Comparison of ENCODE assay signal across 8 mouse cellular contexts in the genomic region with DNA sequence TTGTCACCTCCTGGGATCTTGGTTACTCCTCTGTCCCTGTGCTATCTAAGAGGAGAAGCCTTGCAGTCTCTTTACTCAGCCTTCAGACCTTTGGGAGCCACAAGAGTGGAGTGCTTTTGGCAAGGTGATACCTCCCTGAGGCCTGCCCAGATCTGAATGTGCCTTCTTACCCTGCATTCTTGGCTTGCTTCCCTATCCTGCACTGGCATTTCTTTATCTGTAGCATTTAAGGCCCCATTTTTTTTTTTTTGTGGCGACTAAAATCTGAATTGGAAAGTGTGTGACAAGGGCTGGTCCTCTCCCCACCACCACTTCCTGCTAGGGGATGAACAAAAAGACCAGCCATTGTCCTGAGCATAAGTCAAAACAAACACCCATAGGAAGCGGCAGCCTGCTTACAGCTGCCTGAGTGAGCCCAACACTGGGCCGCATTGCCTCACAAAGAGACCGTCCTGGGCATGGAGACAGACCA.
DNase-seq lines count a peak whose midpoint lies in the region; ATAC-seq lines count a peak whose summit lies in the region.

No protein-coding gene starts in this region.

- DNase-seq in kidney, adult 18-20 months, result peak; percentile 46
- no peak for DNase-seq in kidney, postnatal 10 days
- peak; percentile 30 for DNase-seq in hindbrain, embryonic 10.5 days (ENCODE audit: low spot score)
- DNase-seq in liver, embryonic 11.5 days (ENCODE audit: low spot score), result no peak
- DNase-seq in urinary bladder, postnatal 14 days (ENCODE audit: low spot score), result no peak
- DNase-seq in gastrocnemius, postnatal 25 days, result no peak

- no peaks in the 10 kb centered on the region for H3K36me3 ChIP-seq in embryonic facial prominence, embryonic 13.5 days
- peaks cover 13% of the 10 kb centered on the region; the same call in 1 of the 2 replicates for H3K36me3 ChIP-seq in hindbrain, embryonic 10.5 days
- H3K36me3 ChIP-seq in liver, embryonic 11.5 days (ENCODE audit: control insufficient read depth, insufficient read depth, low read length), result no peaks in the 10 kb centered on the region
- peaks cover 3% of the 10 kb centered on the region; the same call in 1 of the 2 replicates for H3K36me3 ChIP-seq in neural tube, embryonic 13.5 days

- H3K27ac ChIP-seq in embryonic facial prominence, embryonic 13.5 days, result peak overlapping the region; percentile 81
- H3K27ac ChIP-seq in hindbrain, embryonic 10.5 days, result peak overlapping the region; percentile 89
- peak overlapping the region; percentile 79 for H3K27ac ChIP-seq in liver, embryonic 11.5 days (ENCODE audit: low read depth, low read length)
- peak overlapping the region; percentile 90 for H3K27ac ChIP-seq in neural tube, embryonic 13.5 days (replicated peaks)

- H3K4me3 ChIP-seq in embryonic facial prominence, embryonic 13.5 days, result no peak overlapping the region
- peak overlapping the region; percentile 28; the same call in 1 of the 2 replicates for H3K4me3 ChIP-seq in hindbrain, embryonic 10.5 days
- H3K4me3 ChIP-seq in liver, embryonic 11.5 days (ENCODE audit: low read depth, low read length), result no peak overlapping the region
- no peak overlapping the region for H3K4me3 ChIP-seq in neural tube, embryonic 13.5 days

- no peaks in the 10 kb centered on the region for H3K9me3 ChIP-seq in embryonic facial prominence, embryonic 13.5 days
- no peaks in the 10 kb centered on the region for H3K9me3 ChIP-seq in hindbrain, embryonic 10.5 days
- no peaks in the 10 kb centered on the region for H3K9me3 ChIP-seq in liver, embryonic 11.5 days (ENCODE audit: control insufficient read depth, low read length)
- H3K9me3 ChIP-seq in neural tube, embryonic 13.5 days, result no peaks in the 10 kb centered on the region

- peak overlapping the region; percentile 54 for H3K4me2 ChIP-seq in embryonic facial prominence, embryonic 13.5 days
- H3K4me2 ChIP-seq in liver, embryonic 11.5 days, result peak overlapping the region; percentile 57
- peak overlapping the region; percentile 39; the same call in 1 of the 2 replicates for H3K4me2 ChIP-seq in neural tube, embryonic 13.5 days

- H3K4me1 ChIP-seq in embryonic facial prominence, embryonic 13.5 days, result peaks cover 46% of the 10 kb centered on the region
- H3K4me1 ChIP-seq in hindbrain, embryonic 10.5 days (replicated peaks), result peaks cover 75% of the 10 kb centered on the region
- peaks cover 58% of the 10 kb centered on the region for H3K4me1 ChIP-seq in liver, embryonic 11.5 days (replicated peaks; ENCODE audit: control insufficient read depth, insufficient read depth, low read length)
- H3K4me1 ChIP-seq in neural tube, embryonic 13.5 days (replicated peaks), result peaks cover 76% of the 10 kb centered on the region

- 44% methylated on average over 4 of the region's 4 CpGs for WGBS in embryonic facial prominence, embryonic 13.5 days
- 25% methylated on average over 4 of the region's 4 CpGs for WGBS in hindbrain, embryonic 10.5 days
- WGBS in liver, embryonic 11.5 days, result 44% methylated on average over 4 of the region's 4 CpGs
- WGBS in neural tube, embryonic 13.5 days, result 15% methylated on average over 4 of the region's 4 CpGs

- H3K9ac ChIP-seq in embryonic facial prominence, embryonic 13.5 days, result no peak overlapping the region
- H3K9ac ChIP-seq in liver, embryonic 11.5 days (ENCODE audit: low read depth, low read length), result no peak overlapping the region; the same call in 1 of the 2 replicates
- peak overlapping the region; percentile 13; the same call in 1 of the 2 replicates for H3K9ac ChIP-seq in neural tube, embryonic 13.5 days

- no peaks in the 10 kb centered on the region for H3K27me3 ChIP-seq in embryonic facial prominence, embryonic 13.5 days
- no peaks in the 10 kb centered on the region for H3K27me3 ChIP-seq in hindbrain, embryonic 10.5 days (ENCODE audit: insufficient read depth, poor library complexity, severe bottlenecking)
- no peaks in the 10 kb centered on the region for H3K27me3 ChIP-seq in liver, embryonic 11.5 days (replicated peaks; ENCODE audit: control insufficient read depth, insufficient read depth, low read length)
- no peaks in the 10 kb centered on the region for H3K27me3 ChIP-seq in neural tube, embryonic 13.5 days

- peak; percentile 32; the same call in 1 of the 2 replicates for ATAC-seq in embryonic facial prominence, embryonic 13.5 days (ENCODE audit: insufficient number of reproducible peaks, insufficient read depth, low FRiP score, low TSS enrichment, low read depth)
- ATAC-seq in liver, embryonic 11.5 days (replicated peaks; ENCODE audit: low FRiP score), result peak; percentile 74
- ATAC-seq in neural tube, embryonic 13.5 days (ENCODE audit: low read depth), result peak; percentile 57

Comparison
In these comparisons a context has a peak if more than half of its experiments do, and no peak if none do; other contexts are left out.
1. DNase-seq: peak in kidney, adult 18-20 months (single experiment) and hindbrain, embryonic 10.5 days (single experiment); none in kidney, postnatal 10 days (single experiment), liver, embryonic 11.5 days (single experiment), urinary bladder, postnatal 14 days (single experiment) and gastrocnemius, postnatal 25 days (single experiment).
2. Peak in every context shown above with its lines, with median percentiles within 50 percentile points of each other: ATAC-seq, H3K27ac ChIP-seq and H3K4me2 ChIP-seq.